Mouse (Mus musculus) brain, embryonic 14.5 days (tissue): ENCODE results near the gene Wnk4.

Source experiments
- CTCF ChIP-seq: fragments of 200-500 bp; IDR thresholded peaks from 2 replicates; pipeline ENCODE4 v1.5.1; 2012; ENCODE audit warnings: inconsistent platforms, mild to moderate bottlenecking, moderate library complexity, borderline replicate concordance; ENCODE audit not compliant: insufficient read depth, insufficient read length; ENCODE audit errors: extremely low read depth
- POLR2A ChIP-seq: fragments of 200-500 bp; IDR thresholded peaks from 2 replicates; pipeline ENCODE4 v1.6.1; 2012; ENCODE audit warnings: mild to moderate bottlenecking, inconsistent platforms, borderline replicate concordance; ENCODE audit not compliant: poor library complexity, insufficient read depth, insufficient read length, severe bottlenecking; ENCODE audit errors: extremely low read depth

DNA sequence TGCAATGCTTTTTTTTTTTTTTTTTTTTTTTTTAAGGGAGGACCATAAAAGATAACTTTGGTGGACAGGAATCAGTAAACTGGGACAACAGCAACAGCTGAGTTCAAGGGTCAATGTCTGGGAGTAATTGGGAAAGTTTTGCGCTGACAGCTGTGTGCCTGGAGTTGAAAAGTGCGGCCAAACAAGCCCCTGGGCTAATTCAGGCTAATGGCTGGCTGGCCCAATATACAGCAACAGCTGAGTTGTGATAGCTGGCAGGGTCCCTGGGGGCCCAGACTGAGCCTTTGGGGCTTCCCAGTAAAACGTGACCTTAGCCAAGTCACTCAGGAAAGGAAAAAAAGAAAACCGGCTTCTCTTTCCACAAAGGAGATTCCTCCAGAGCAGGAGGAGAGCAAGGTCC is 15.3 kb upstream of the Wnk4 start:
- no peak for TF ChIP-seq CTCF
- no peak for TF ChIP-seq POLR2A
